16 mouse cellular contexts compared by ENCODE assay signal in the genomic region with DNA sequence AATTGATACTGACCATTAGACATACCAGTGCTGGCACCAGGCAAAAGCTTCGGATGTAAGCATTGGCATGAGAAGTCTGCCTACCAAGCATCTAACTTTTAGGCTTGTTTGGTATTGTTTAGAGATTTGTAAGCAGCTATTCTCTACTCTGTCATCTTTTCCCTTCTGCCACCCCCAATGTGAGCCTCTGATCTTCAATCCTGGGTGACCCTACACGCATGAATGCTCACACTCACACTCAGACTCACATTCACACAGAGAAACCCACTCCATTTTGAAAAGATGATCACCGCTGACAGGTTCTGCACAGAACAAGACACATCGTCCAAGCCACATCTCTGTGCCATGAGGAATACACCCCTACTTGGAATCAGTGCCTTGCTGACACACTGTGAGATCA.
"Had no signal": no experiment of that assay in that cellular context is flagged by ENCODE, and none has a peak within 500 bp of the region (broad histone marks: within the 10 kb centered on the region; RNA-seq: fewer than 3 reads in every experiment).

No protein-coding gene starts in this region.

- H3K27me3 ChIP-seq: neural tube, embryonic 13.5 days; neural tube, embryonic 15.5 days; stomach, embryonic 15.5 days had no signal

- H3K9ac ChIP-seq: neural tube, embryonic 13.5 days; neural tube, embryonic 15.5 days; stomach, embryonic 15.5 days had no signal

- H3K4me2 ChIP-seq: neural tube, embryonic 13.5 days; neural tube, embryonic 15.5 days; stomach, embryonic 15.5 days had no signal

- H3K36me3 ChIP-seq: neural tube, embryonic 13.5 days; neural tube, embryonic 15.5 days; stomach, embryonic 15.5 days had no signal

- H3K27ac ChIP-seq: neural tube, embryonic 13.5 days; neural tube, embryonic 15.5 days; stomach, embryonic 15.5 days; stomach, postnatal 0 days had no signal

- H3K9me3 ChIP-seq: neural tube, embryonic 13.5 days; neural tube, embryonic 15.5 days; stomach, embryonic 15.5 days had no signal

- DNase-seq: retina, postnatal 1 day; right cerebral cortex, adult 18-20 months; right cerebral cortex, postnatal 14 days; right cerebral cortex, postnatal 25 days; right cerebral cortex, postnatal 4 days; spleen, adult 18-20 months; thymus, adult 18-20 months; thymus, adult 2 months; thymus, postnatal 14 days; thymus, postnatal 25 days; thymus, postnatal 36 days; thymus, postnatal 4 days had no signal

- H3K4me3 ChIP-seq: neural tube, embryonic 13.5 days; neural tube, embryonic 15.5 days; stomach, embryonic 15.5 days had no signal
